Mouse (Mus musculus) kidney, embryonic 16.5 days (tissue): Measurements from ENCODE around the gene Bcl2l12. TPM values are rescaled to one million over a fixed set of nuclear protein-coding genes. Genes with fewer than 3 reads are reported as not detected.

Experiments
- ATAC-seq: fragments of 200-750 bp; cut with Nextera tagmentation; 2 replicates; pipeline ENCODE4 v1.8.0; 2017; ENCODE audit warnings: moderate TSS enrichment; ENCODE audit not compliant: low FRiP score, low TSS enrichment
- H3K27ac ChIP-seq: fragments of 300-500 bp; sonication (generic); 2 replicates; pipeline ENCODE4 v1.5.1; 2014; ENCODE audit warnings: low read length
- H3K27me3 ChIP-seq: fragments of 300-500 bp; sonication (generic); 2 replicates; pipeline ENCODE4 v1.6.1; 2014; ENCODE audit warnings: low read length, control low read depth, mixed read lengths; ENCODE audit not compliant: insufficient read depth
- H3K36me3 ChIP-seq: fragments of 300-500 bp; sonication (generic); 2 replicates; pipeline ENCODE4 v1.6.1; 2014; ENCODE audit warnings: low read length, control low read depth, mixed read lengths; ENCODE audit not compliant: insufficient read depth
- H3K4me1 ChIP-seq: fragments of 300-500 bp; sonication (generic); 2 replicates; pipeline ENCODE4 v1.6.1; 2014; ENCODE audit warnings: low read length, control low read depth, mixed read lengths; ENCODE audit not compliant: insufficient read depth
- H3K4me2 ChIP-seq: fragments of 300-500 bp; sonication (generic); replicated peaks from 2 replicates; pipeline ENCODE4 v1.6.1; 2014; ENCODE audit warnings: low read depth, low read length
- H3K4me3 ChIP-seq: fragments of 300-500 bp; sonication (generic); 2 replicates; pipeline ENCODE4 v1.5.1; 2014; ENCODE audit warnings: mild to moderate bottlenecking, low read length
- H3K9ac ChIP-seq: fragments of 300-500 bp; sonication (generic); replicated peaks from 2 replicates; pipeline ENCODE4 v1.6.1; 2014; ENCODE audit warnings: low read length
- H3K9me3 ChIP-seq: fragments of 300-500 bp; sonication (generic); 2 replicates; pipeline ENCODE4 v1.6.1; 2016; ENCODE audit warnings: low read length, control low read depth
- WGBS: fragments of 180-500 bp; shearing (Covaris S2); extraction: QIAGEN DNeasy Blood & Tissue Kit; methylation state at CpG from one replicate; pipeline ENCODE4 v1.1.7; 2014; 5-methylcytosine and 5-hydroxymethylcytosine counted together
- polyA plus RNA-seq: library from polyadenylated mRNA; unstranded; fragments of >200 nt; fragmentation: Nextera tagmentation; extraction: Ambion mirVana; gene quantifications from 2 replicates; pipeline ENCODE4 v1.2.1, GENCODE M21; 2015

Bcl2l12 gene
- polyA plus RNA-seq, 1 experiment from 2014 or later, result 56.1 TPM

GRCm38 (mm10) chr7:44983085-44983484, 15.4 kb downstream of the Bcl2l12 start:
- peaks cover 48% of the 10 kb centered on the region for H3K36me3 ChIP-seq

GRCm38 (mm10) chr7:44981539-44981938, 17.0 kb downstream of the Bcl2l12 start:
- H3K27ac ChIP-seq, result no peak overlapping the region
- ATAC-seq, result no peak
- 93% methylated on average over 8 of the region's 8 CpGs for whole genome bisulfite sequencing
- peaks cover 63% of the 10 kb centered on the region for H3K36me3 ChIP-seq
- no peak overlapping the region for H3K9ac ChIP-seq
- no peaks in the 10 kb centered on the region for H3K9me3 ChIP-seq
- no peaks in the 10 kb centered on the region for H3K27me3 ChIP-seq
- no peak overlapping the region for H3K4me3 ChIP-seq
- no peak overlapping the region for H3K4me2 ChIP-seq
- H3K4me1 ChIP-seq, result peaks cover 23% of the 10 kb centered on the region

More at GRCm38 (mm10) chr7:44983085-44983484, 15.4 kb downstream of the Bcl2l12 start:
- Histone ChIP-seq H3K27me3 (no peaks in the 10 kb centered on the region), H3K4me1 (peaks cover 29% of the 10 kb centered on the region), H3K27ac (no peak overlapping the region), H3K4me2 (0 out of 2 replicates have a peak overlapping the region, but pooled peaks have one; percentile 4), H3K9ac (no peak overlapping the region), H3K4me3 (no peak overlapping the region; the same call in 1 of the 2 replicates), H3K9me3 (no peaks in the 10 kb centered on the region)
- ATAC-seq, result no peak
- WGBS, result 34% methylated on average over 6 of the region's 6 CpGs

DNA sequence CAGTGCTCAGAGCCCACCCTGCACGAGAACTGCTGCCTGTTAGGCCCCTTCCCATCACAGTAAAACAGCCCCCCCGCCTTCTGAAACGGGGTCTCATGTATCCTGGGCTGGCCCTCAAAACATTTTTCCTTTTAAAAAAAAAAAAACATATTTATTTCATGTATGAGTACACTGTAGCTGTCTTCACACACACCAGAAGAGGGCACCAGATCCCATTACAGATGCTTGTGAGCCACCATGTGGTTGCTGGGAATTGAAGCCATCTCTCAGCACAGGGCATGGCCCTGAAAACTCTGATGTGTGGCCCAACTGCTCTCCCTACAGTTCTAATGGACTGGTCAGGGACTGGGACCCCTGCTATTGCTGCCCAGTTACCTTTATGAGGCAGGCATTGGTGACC, 20.2 kb downstream of the Bcl2l12 start:
- H3K4me2 ChIP-seq, result no peak overlapping the region
- no peak overlapping the region for H3K4me3 ChIP-seq
- no peak overlapping the region for H3K27ac ChIP-seq
- no peaks in the 10 kb centered on the region for H3K27me3 ChIP-seq
- H3K4me1 ChIP-seq, result peaks cover 13% of the 10 kb centered on the region
- no peak for ATAC-seq
- no peaks in the 10 kb centered on the region for H3K9me3 ChIP-seq
- no peak overlapping the region for H3K9ac ChIP-seq
- 87% methylated on average over 3 of the region's 3 CpGs for WGBS
- H3K36me3 ChIP-seq, result peaks cover 66% of the 10 kb centered on the region

DNA sequence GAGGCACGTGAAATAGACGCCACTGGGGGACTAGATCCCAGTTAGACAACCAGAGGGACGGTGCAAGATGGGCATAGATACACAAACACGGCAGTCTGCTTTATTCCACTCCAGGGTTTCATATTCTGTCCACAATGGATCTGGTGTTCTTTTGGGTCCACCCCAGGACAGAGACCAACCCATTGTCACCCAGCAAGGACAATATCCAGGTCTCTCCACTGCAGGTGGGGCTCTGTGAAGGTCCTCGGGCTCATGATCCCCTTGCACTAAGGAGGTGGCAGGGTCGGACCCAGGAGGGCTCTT, 23.4 kb downstream of the Bcl2l12 start:
- no peaks in the 10 kb centered on the region for H3K9me3 ChIP-seq
- H3K27me3 ChIP-seq, result no peaks in the 10 kb centered on the region
- peak overlapping the region; percentile 86; the same call in 1 of the 2 replicates for H3K27ac ChIP-seq
- H3K4me3 ChIP-seq, result peak overlapping the region; percentile 57; the same call in 1 of the 2 replicates
- peaks cover 39% of the 10 kb centered on the region for H3K36me3 ChIP-seq
- no peak; the same call in 1 of the 2 replicates for ATAC-seq
- H3K9ac ChIP-seq, result 0 out of 2 replicates have a peak overlapping the region, but pooled peaks have one; percentile 12
- peak overlapping the region; percentile 76; the same call in 1 of the 2 replicates for H3K4me2 ChIP-seq
- H3K4me1 ChIP-seq, result peaks cover 19% of the 10 kb centered on the region
- 18% methylated on average over 6 of the region's 6 CpGs for WGBS

- Histone ChIP-seq H3K36me3 (peaks cover 34% of the 10 kb centered on the region), H3K4me3 (peak within 1 kb of the TSS; percentile 57), H3K4me2 (peak within 1 kb of the TSS; percentile 76), H3K27ac (peak within 1 kb of the TSS; percentile 86), H3K9ac (peak within 1 kb of the TSS; percentile 69), H3K9me3 (no peaks in the 10 kb centered on the region), H3K4me1 (peaks cover 23% of the 10 kb centered on the region), H3K27me3 (no peaks in the 10 kb centered on the region)
- ATAC-seq, result peak; percentile 10; the same call in 1 of the 2 replicates
- WGBS, result 2% methylated on average over 22 of the region's 22 CpGs
Measured at GRCm38 (mm10) chr7:44974383-44975116, 24.0 kb downstream of the Bcl2l12 start, which contains the start of gene Cpt1c. Gene Cpt1c, minus strand, starts transcription at chr7:44974851.

DNA sequence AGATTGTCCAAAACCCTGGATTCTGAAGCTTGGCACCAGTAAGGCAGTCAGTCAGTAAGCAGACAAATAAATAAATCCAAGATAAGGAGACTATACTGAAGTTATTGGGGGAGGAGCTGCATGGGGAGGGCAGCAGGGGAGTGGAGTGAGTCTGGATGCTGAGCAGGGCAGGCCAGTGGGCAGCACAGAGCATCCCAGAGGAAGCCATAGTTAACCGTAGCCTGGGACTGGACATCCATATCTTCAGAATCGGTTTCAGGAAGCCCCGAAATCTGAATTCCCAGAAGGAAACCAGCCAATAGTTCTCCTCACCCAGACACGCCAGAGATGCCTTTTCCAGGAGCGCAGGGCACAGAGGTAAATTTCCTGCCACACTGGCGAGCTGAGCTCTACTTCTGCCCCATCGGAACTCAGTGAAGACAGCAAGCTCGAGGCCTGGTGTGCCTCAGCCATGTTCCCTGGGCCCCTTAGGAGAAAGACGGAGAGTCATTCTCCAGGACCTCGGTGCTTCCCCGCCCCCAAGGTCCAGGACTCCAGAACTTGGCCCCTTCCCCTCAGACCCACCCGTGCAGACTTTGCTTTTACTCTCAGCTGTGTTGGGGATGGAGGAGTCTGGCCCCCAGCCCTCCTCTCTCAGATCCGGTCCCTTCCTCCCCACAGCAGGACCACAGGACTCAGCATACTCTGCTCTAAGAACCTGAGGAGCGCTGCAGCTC, 24.9 kb downstream of the Bcl2l12 start:
- H3K27me3 ChIP-seq, result no peaks in the 10 kb centered on the region
- H3K9me3 ChIP-seq, result no peaks in the 10 kb centered on the region
- H3K27ac ChIP-seq, result peak overlapping the region; percentile 28; the same call in 1 of the 2 replicates
- peak overlapping the region; percentile 57 for H3K4me3 ChIP-seq
- WGBS, result 46% methylated on average over 14 of the region's 14 CpGs
- H3K4me1 ChIP-seq, result peaks cover 24% of the 10 kb centered on the region
- peak overlapping the region; percentile 69 for H3K9ac ChIP-seq
- H3K4me2 ChIP-seq, result peak overlapping the region; percentile 76
- H3K36me3 ChIP-seq, result peaks cover 24% of the 10 kb centered on the region
- ATAC-seq, result no peak

- no peak overlapping the region for H3K27ac ChIP-seq
- peak overlapping the region; percentile 84 for H3K4me2 ChIP-seq
- peaks cover 7% of the 10 kb centered on the region; the same call in 1 of the 2 replicates for H3K36me3 ChIP-seq
- no peaks in the 10 kb centered on the region for H3K27me3 ChIP-seq
- H3K4me3 ChIP-seq, result peak overlapping the region; percentile 71
- no peak for ATAC-seq
- H3K4me1 ChIP-seq, result peaks cover 24% of the 10 kb centered on the region
- 70% methylated on average over 7 of the region's 7 CpGs for WGBS
- H3K9ac ChIP-seq, result peak overlapping the region; percentile 73; the same call in 1 of the 2 replicates
- H3K9me3 ChIP-seq, result no peaks in the 10 kb centered on the region
Measured at GRCm38 (mm10) chr7:44971142-44971541, 27.4 kb downstream of the Bcl2l12 start.

DNA sequence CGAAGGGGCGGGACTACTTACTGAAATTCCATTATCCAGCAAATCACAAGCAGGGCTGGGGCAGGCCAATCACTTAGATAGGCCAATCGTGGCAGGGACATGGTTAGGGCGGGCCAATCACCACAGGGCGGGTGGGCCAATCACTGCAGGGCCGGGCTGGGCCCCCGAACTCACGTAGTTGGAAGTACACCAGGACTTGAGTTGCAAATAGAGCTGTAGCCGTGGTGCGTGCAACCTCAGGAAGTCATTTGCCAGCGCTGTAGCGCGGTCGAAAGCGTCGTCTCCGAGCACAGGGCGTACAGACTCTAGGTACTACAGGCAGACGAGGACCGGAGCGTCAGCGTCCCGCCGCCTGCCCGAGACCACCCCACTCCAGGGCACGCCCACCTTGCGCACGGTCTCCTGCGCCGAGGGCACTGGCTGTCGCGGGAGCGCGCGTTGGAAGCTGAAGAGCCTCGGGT, 28.3 kb downstream of the Bcl2l12 start:
- peak; percentile 97 for ATAC-seq
- Histone ChIP-seq H3K4me3 (peak overlapping the region; percentile 71), H3K4me2 (peak overlapping the region; percentile 84), H3K36me3 (peaks cover 9% of the 10 kb centered on the region; the same call in 1 of the 2 replicates), H3K27ac (peak overlapping the region; percentile 93), H3K9ac (peak overlapping the region; percentile 73), H3K4me1 (peaks cover 24% of the 10 kb centered on the region), H3K27me3 (no peaks in the 10 kb centered on the region), H3K9me3 (no peaks in the 10 kb centered on the region)
- under 1% methylated on average over 36 of the region's 36 CpGs for WGBS

GRCm38 (mm10) chr7:44966638-44967037, 31.9 kb downstream of the Bcl2l12 start:
- peaks cover 12% of the 10 kb centered on the region for H3K4me1 ChIP-seq
- peaks cover 17% of the 10 kb centered on the region; the same call in 1 of the 2 replicates for H3K36me3 ChIP-seq
- H3K27ac ChIP-seq, result no peak overlapping the region
- H3K4me2 ChIP-seq, result no peak overlapping the region
- H3K27me3 ChIP-seq, result no peaks in the 10 kb centered on the region
- H3K9ac ChIP-seq, result no peak overlapping the region
- 70% methylated on average over 15 of the region's 15 CpGs for WGBS
- H3K4me3 ChIP-seq, result no peak overlapping the region
- no peaks in the 10 kb centered on the region for H3K9me3 ChIP-seq
- no peak for ATAC-seq
